Mouse (Mus musculus): ENCODE measurements around the gene Fkbp8.

Fkbp8 gene

GRCm38 (mm10) chr8:70527512-70528181, at the start of gene Fkbp8, which contains the start of gene Kxd1:
Gene Fkbp8, plus strand, starts transcription at chr8:70527724.
Gene Kxd1, minus strand, starts transcription at chr8:70527956.
- DNase-seq, result peak; percentile 98

- peak; percentile 87 for DNase-seq
These were observed 45.6 kb upstream of the Fkbp8 start for GRCm38 (mm10) chr8:70481908-70482307.

- DNase-seq, result no peak
These were observed 44.6 kb upstream of the Fkbp8 start for GRCm38 (mm10) chr8:70482943-70483342.

- DNase-seq, result no peak
These were observed 41.3 kb upstream of the Fkbp8 start for GRCm38 (mm10) chr8:70486191-70486681.

- DNase-seq, result peak; percentile 72
These were observed 40.5 kb upstream of the Fkbp8 start, which contains the start of gene Tmem59l for GRCm38 (mm10) chr8:70486941-70487520. Gene Tmem59l, minus strand, starts transcription at chr8:70487358.

- no peak for DNase-seq
These were observed 39.3 kb upstream of the Fkbp8 start for GRCm38 (mm10) chr8:70487993-70488796.

GRCm38 (mm10) chr8:70488931-70489470, 38.5 kb upstream of the Fkbp8 start:
- DNase-seq, result no peak

GRCm38 (mm10) chr8:70489576-70489975, 37.9 kb upstream of the Fkbp8 start:
- DNase-seq, result no peak

- DNase-seq, result no peak
These were observed 37.3 kb upstream of the Fkbp8 start for GRCm38 (mm10) chr8:70490061-70490879.

GRCm38 (mm10) chr8:70490880-70491495, 36.5 kb upstream of the Fkbp8 start:
- DNase-seq, result no peak

GRCm38 (mm10) chr8:70492664-70493640, 34.6 kb upstream of the Fkbp8 start, which contains the start of gene Crlf1:
Gene Crlf1, plus strand, starts transcription at chr8:70493158.
- DNase-seq, result no peak

GRCm38 (mm10) chr8:70493692-70494415, 33.7 kb upstream of the Fkbp8 start:
- no peak for DNase-seq

GRCm38 (mm10) chr8:70494416-70494945, 33.0 kb upstream of the Fkbp8 start:
- no peak for DNase-seq

GRCm38 (mm10) chr8:70495001-70495770, 32.3 kb upstream of the Fkbp8 start:
- DNase-seq, result no peak

- DNase-seq, result no peak
These were observed 31.8 kb upstream of the Fkbp8 start for GRCm38 (mm10) chr8:70495771-70496062.

- no peak for DNase-seq
These were observed 26.9 kb upstream of the Fkbp8 start for GRCm38 (mm10) chr8:70500386-70501301.

GRCm38 (mm10) chr8:70501820-70502529, 25.5 kb upstream of the Fkbp8 start:
- no peak for DNase-seq

All from right cerebral cortex, adult 18-20 months (tissue).